Mouse (Mus musculus) neural tube, embryonic 11.5 days (tissue): ENCODE measurements at regions not wholly inside any gene's neighbourhood (a gene's known extent, or its start where the extent isn't known, plus 50 kb on each side); places are given as distances from the start of the nearest gene placed in this dataset.

Experiments used
- ATAC-seq: fragments of 200-750 bp; cut with Nextera tagmentation; 2 replicates; pipeline ENCODE4 v1.8.0; 2017; ENCODE audit warnings: moderate number of reproducible peaks, mild to moderate bottlenecking, moderate TSS enrichment, moderate library complexity; ENCODE audit not compliant: insufficient read depth, low FRiP score, low TSS enrichment
- DNase-seq: peaks from one replicate; pipeline ENCODE4 v3.0.0-alpha.2; 2015; ENCODE audit warnings: low spot score
- H3K27ac ChIP-seq: fragments of 300-500 bp; sonication (generic); 2 replicates; pipeline ENCODE4 v1.5.1; 2014; ENCODE audit warnings: low read depth, mild to moderate bottlenecking, low read length
- H3K27me3 ChIP-seq: fragments of 300-500 bp; sonication (generic); 2 replicates; pipeline ENCODE4 v1.6.1; 2014; ENCODE audit warnings: mild to moderate bottlenecking, low read length, mixed read lengths; ENCODE audit not compliant: control insufficient read depth, insufficient read depth
- H3K36me3 ChIP-seq: fragments of 300-500 bp; sonication (generic); 2 replicates; pipeline ENCODE4 v1.6.1; 2014; ENCODE audit warnings: mild to moderate bottlenecking, low read length, moderate library complexity, mixed read lengths; ENCODE audit not compliant: control insufficient read depth, insufficient read depth
- H3K4me1 ChIP-seq: fragments of 300-500 bp; sonication (generic); 2 replicates; pipeline ENCODE4 v1.6.1; 2014; ENCODE audit warnings: low read length, mixed read lengths; ENCODE audit not compliant: control insufficient read depth, insufficient read depth
- H3K4me2 ChIP-seq: fragments of 300-500 bp; sonication (generic); 2 replicates; pipeline ENCODE4 v1.6.1; 2014; ENCODE audit warnings: low read depth, mild to moderate bottlenecking, moderate library complexity
- H3K4me3 ChIP-seq: fragments of 300-500 bp; sonication (generic); 2 replicates; pipeline ENCODE4 v1.5.1; 2014; ENCODE audit warnings: low read depth, low read length
- H3K9ac ChIP-seq: fragments of 300-500 bp; sonication (generic); 2 replicates; pipeline ENCODE4 v1.6.1; 2014; ENCODE audit warnings: mild to moderate bottlenecking, low read length
- H3K9me3 ChIP-seq: fragments of 300-500 bp; sonication (generic); 2 replicates; pipeline ENCODE4 v1.6.1; 2016; ENCODE audit warnings: low read length; ENCODE audit not compliant: control insufficient read depth
- WGBS: fragments of 180-500 bp; shearing (Covaris S2); extraction: QIAGEN DNeasy Blood & Tissue Kit; methylation state at CpG from one replicate; pipeline ENCODE4 v1.1.7; 2014; 5-methylcytosine and 5-hydroxymethylcytosine counted together

DNA sequence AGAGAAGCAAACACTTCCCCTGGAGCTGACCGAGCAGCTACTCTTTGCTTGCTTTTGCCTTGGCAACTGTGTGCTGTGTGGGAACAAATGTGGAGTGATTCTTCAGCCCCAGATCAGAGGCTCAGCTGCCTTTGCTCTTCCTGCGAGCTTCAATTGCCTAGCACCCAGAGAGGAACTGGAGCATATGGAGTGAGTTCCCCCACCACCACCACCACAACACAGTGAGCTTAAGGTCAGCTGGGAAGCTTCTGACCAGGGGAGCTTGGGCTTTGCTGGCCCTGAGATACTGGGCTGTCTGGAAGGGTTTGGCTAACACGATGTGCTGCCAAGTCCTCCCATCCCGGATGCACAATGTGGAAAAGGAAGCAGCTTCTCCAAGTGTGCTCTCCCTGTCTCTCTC, 432.8 kb upstream of the Gulo start:
- ATAC-seq: no peak
- no peak for DNase-seq

GRCm38 (mm10) chr14:66438572-66438971, 429.6 kb upstream of the Gulo start:
- ATAC-seq: no peak
- DNase-seq: no peak

More for the DNA sequence above, 432.8 kb upstream of the Gulo start:
- Histone ChIP-seq H3K27ac (no peak overlapping the region), H3K27me3 (no peaks in the 10 kb centered on the region), H3K36me3 (no peaks in the 10 kb centered on the region), H3K4me2 (no peak overlapping the region), H3K9ac (no peak overlapping the region), H3K4me1 (no peaks in the 10 kb centered on the region), H3K4me3 (no peak overlapping the region), H3K9me3 (no peaks in the 10 kb centered on the region)
- 65% methylated on average over 4 of the region's 4 CpGs for WGBS

GRCm38 (mm10) chr14:66438001-66438400, 429.0 kb upstream of the Gulo start:
- no peaks in the 10 kb centered on the region for H3K9me3 ChIP-seq
- no peaks in the 10 kb centered on the region for H3K36me3 ChIP-seq
- H3K27ac ChIP-seq: no peak overlapping the region
- no peaks in the 10 kb centered on the region for H3K4me1 ChIP-seq
- DNase-seq: no peak
- no peak overlapping the region for H3K9ac ChIP-seq
- no peak overlapping the region for H3K4me3 ChIP-seq
- ATAC-seq: no peak
- 81% methylated on average over 1 of the region's 1 CpGs for WGBS
- H3K27me3 ChIP-seq: no peaks in the 10 kb centered on the region
- H3K4me2 ChIP-seq: no peak overlapping the region

More at GRCm38 (mm10) chr14:66438572-66438971, 429.6 kb upstream of the Gulo start:
- Histone ChIP-seq H3K9me3 (no peaks in the 10 kb centered on the region), H3K9ac (no peak overlapping the region), H3K4me2 (no peak overlapping the region), H3K36me3 (no peaks in the 10 kb centered on the region), H3K27me3 (no peaks in the 10 kb centered on the region), H3K4me1 (no peaks in the 10 kb centered on the region), H3K4me3 (no peak overlapping the region), H3K27ac (no peak overlapping the region)
- 85% methylated on average over 1 of the region's 1 CpGs for WGBS

DNA sequence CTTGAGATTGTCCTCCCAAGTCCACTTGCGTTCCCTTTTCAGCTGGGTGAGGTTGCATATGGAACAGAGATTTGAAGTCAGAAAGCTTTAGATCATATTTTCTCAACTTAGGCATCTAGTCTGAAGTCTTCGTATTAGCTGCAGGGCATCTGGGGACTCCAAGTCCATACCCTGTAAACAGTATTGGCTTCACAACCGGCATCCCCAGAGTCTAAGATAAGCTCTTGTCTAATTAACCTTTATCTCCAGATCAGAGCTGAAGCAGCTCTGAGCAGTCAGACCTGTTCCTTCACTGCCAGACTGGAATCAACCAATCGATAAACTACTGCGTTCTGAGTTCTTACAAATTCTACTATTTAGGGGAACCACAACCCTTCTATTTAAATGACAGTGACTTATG, 422.6 kb upstream of the Gulo start:
- no peaks in the 10 kb centered on the region for H3K36me3 ChIP-seq
- H3K4me2 ChIP-seq: no peak overlapping the region
- WGBS: 95% methylated on average over 5 of the region's 5 CpGs
- no peaks in the 10 kb centered on the region for H3K9me3 ChIP-seq
- no peaks in the 10 kb centered on the region for H3K27me3 ChIP-seq
- no peak overlapping the region for H3K4me3 ChIP-seq
- no peak for DNase-seq
- ATAC-seq: no peak
- no peak overlapping the region for H3K27ac ChIP-seq
- H3K4me1 ChIP-seq: no peaks in the 10 kb centered on the region
- no peak overlapping the region for H3K9ac ChIP-seq

DNA sequence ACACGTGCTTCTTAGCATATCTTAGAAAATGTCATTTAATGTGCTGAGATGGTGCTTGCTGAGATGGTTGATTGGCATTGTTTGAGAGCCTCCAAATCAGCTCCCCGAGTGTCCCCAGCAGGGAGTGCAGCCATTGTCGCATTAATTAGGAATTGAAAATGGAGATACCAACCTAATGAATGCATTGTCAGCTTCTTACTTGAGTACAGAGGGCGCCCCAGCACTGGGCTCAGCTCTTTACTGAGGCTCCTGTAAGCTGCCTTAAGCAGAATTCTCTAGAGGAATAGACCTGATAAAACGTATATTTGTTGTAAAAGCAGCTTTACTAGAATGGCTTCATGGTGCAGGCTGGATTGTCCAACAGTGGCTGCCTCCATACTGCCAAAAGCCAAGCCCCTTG, 415.1 kb upstream of the Gulo start:
- Histone ChIP-seq H3K27me3 (no peaks in the 10 kb centered on the region), H3K4me3 (no peak overlapping the region), H3K4me1 (no peaks in the 10 kb centered on the region), H3K27ac (no peak overlapping the region), H3K4me2 (no peak overlapping the region), H3K9ac (no peak overlapping the region), H3K36me3 (no peaks in the 10 kb centered on the region), H3K9me3 (no peaks in the 10 kb centered on the region)
- WGBS: 24% methylated on average over 5 of the region's 5 CpGs
- ATAC-seq: no peak
- no peak for DNase-seq
